Mouse (Mus musculus): ENCODE data around the gene Hp1bp3.

Hp1bp3 gene

DNA sequence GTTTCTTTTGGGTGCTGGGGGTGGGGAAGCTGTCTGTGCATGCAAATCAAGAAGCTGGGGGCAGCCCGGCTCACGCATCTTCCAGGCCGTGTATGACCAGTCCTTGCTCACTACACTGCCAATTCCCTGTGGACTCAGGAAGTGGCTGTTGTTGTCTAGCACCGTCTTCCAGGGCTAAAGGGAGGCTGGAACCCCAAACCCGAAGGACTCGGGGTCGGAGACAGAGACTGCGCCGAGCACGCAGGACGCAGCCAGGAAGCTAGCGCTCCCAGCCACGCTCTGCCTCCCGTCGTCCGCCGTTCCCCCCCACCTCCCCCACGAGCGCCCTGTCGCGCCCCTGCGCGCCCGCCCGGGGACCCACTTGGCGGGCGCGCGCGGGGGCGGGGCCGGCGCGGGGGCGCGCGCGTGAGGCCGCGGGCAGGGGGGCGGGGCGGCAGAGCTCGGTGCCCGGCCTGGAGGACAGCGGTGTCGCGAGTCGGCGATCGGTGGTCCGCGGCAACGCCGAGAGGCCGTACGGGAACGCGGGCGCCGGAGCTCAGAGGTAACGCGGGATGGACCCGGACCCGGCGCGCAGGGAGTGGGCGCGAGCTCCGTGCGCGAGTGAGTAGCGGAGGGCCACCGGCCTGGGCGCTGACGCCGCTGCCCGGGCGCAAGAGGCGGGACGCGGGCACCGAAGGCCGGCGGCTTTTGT, at the start of gene Hp1bp3:
Hp1bp3 (plus strand) TSS at position 97 of the 691 bp plus-strand sequence.
- DNase-seq (ENCODE audit: low spot score in 2 of 2) = peak; percentile 43 to 61

DNA sequence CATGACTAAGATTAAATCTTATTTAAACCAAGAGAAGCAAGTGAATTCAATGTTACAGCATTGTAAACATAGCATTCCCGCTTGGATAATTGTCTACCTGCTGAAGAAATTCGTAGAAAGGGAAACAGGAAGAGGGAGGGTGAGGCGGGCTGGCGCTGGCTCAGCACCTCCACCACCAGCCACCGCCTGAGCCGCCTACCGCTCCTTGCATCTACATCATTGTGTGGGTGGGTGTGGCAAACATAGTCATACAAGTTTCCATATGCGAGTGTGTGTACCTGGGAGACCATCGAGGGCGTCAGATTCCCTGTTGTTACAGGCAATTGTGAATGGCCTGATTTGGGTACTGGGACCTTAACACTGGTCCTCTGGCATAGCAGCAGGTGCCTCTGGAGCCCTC, 49.6 kb upstream of the Hp1bp3 start:
- peak in 1 of 2 experiments; percentile 68 for DNase-seq (ENCODE audit: low spot score in 2 of 2)

DNA sequence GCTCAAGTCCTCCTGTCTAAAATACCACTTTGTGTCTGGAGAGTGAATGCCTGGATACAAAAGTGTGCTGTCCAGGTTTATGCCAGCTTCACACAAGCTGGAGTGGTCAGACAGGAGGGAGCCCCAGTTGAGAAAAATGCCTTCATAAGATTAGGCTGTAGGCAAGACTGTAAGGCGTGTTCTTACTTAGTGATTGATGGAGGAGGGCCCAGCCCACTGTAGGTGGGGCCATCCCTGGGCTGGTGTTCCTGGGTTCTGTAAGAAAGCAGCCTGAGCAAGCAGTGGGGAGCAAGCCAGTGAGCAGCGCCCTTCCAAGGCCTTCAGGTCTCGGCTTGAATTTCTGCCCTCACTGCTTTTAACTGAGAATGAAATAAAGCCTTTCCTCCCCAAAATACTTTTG, 47.9 kb upstream of the Hp1bp3 start:
- DNase-seq (ENCODE audit: low spot score in 2 of 2) = no peak

DNA sequence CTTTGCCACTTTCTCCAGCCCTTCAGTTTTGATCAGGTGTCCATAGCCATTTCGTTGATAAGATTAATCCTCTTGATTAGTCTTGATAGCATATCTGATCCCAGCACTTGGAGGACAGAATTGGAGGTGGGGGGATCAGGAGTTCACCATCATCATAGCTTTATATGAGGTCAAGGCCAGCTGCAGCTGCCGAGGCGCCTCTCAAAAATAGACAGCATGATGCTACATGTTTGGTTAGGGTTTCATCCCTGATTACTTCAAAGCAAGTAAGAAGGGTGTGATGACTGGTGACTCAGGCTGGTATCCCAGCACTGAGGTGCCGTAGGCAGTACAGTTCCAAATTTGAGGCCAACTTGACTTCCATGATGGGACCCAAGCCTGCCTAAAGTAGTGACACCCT, 46.7 kb upstream of the Hp1bp3 start:
- no peak for DNase-seq (ENCODE audit: low spot score in 2 of 2)

DNA sequence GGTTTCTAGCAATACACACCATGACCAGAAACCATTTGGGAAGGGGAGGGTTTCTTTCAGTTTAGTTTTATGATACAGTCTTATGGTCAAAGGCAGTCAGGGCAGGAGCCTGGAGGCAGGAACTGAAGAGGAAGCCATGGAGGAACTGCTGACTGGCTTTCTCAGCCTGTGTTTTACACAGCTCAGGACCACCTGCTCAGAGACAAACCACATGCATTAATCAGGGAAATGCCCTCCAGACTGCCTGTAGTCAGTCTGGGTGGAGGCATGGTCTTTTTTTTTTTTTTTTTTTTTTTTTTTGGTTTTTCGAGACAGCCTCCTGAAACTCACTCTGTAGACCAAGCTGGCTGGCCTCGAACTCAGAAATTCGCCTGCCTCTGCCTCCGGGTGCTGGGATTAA, 43.4 kb upstream of the Hp1bp3 start:
- no peak for DNase-seq (ENCODE audit: low spot score in 2 of 2)

DNA sequence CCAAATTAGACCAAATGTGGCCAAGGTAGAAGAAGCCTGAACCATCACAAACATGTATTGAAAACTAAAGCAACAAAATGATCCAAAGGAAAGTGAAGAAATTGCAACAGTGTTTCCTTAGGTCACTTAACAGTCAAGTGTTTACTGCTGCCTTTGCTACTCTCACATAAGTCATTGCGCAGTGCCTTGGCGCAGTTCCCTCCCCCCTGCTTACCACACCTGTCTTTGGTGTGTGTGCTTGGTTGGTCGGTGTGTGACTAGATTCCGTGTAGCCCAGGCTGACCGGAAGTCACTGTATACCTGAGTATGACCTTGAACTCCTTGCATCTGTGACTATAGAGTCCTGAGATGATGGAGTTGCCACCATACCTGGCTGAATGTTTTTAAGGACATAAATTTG, 36.7 kb upstream of the Hp1bp3 start:
- DNase-seq (ENCODE audit: low spot score in 2 of 2) = no peak

DNA sequence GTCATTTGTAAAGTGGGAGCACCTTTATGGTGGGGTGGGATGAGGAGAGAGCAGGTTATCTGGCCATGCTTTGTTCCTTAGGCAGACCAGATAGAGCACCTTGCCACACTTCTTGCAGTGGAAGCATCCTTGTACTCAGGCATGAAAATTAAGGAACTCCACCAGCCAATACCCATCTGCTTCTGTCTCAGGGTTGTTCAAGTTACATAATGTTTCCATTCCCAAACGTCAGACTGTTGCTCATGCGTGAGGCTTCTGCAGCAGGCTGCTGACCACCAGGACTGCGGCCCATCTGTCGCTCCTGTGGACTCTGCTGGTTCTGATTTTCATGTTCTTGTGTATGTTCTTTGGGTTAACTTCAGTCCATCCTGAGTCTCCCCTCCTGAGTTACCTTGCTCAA, 35.4 kb upstream of the Hp1bp3 start:
- no peak for DNase-seq (ENCODE audit: low spot score in 2 of 2)

DNA sequence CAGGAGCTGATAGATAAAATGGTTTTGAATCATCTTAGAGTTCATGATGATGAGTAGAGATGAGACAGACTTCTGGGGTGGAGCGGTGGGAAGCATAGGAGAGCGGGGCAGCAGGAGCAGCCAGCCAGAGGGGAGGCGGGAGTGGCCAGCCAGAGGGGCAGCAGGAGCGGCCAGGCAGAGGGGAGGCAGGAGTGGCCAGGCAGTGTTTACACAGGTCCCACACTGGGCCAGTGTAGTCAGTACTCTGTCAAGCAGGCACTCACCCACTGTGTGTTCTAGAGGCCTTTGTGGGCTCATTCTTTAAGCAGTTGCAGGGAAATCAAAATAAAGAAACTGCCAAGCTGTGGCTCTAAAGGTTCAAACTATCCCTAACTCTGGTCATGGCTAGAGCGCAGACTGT, 32.0 kb upstream of the Hp1bp3 start:
- no peak for DNase-seq (ENCODE audit: low spot score in 2 of 2)

DNA sequence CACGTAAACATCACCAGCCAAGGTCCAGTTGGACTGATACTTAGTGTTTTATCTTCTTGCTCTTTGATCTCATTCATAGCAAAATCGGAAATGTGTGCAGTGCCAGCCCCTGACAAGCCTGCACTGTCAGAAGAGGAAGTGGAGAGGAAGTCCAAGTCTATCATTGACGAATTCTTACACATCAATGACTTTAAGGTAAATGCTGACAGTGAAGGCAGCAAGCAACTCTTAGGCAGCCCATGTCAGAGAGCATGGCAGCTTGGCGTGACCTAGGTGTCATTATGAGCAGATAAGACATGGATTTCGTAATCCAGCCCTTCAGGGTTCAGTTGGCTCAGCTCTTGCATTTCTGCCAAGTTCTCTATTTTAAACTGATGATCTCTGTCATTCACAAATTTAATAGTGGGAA, 31.5 kb upstream of the Hp1bp3 start:
- DNase-seq (ENCODE audit: low spot score in 2 of 2) = no peak

DNA sequence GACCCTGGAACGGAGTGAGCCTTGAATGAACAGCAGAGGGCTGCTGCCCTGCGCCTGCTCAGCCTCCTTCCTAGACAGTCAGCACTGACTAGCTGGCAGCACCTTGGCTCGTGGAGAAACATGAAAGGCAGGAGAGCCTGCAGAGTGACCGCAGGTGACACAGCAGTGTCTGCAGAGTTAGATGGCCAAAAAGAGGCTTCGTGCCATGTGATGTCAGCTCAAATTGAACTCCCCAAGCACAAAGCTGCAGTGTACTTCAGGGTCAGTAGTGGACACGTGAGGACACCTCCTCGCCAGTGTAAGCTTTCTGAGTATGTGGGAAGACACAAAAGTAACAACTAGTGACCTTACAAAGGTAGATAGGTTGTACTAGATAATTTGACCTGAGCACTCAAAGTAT, 30.1 kb upstream of the Hp1bp3 start:
- DNase-seq (ENCODE audit: low spot score in 2 of 2) = no peak

DNA sequence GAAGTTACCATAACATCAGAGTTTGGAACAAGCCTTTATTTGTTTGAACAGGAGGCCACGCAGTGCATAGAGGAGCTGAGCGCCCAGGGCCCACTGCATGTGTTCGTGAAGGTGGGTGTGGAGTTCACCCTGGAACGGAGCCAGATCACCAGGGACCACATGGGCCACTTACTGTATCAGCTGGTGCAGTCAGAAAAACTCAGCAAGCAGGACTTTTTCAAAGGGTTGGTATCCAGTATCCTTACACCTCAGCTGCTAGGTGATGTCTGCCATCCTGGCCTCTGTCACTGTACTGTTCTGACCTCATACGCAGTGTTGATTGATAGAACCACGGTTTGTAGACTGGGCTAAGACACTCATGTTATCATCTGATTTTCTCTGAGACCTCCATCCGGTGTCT, 28.1 kb upstream of the Hp1bp3 start:
- no peak for DNase-seq (ENCODE audit: low spot score in 2 of 2)

DNA sequence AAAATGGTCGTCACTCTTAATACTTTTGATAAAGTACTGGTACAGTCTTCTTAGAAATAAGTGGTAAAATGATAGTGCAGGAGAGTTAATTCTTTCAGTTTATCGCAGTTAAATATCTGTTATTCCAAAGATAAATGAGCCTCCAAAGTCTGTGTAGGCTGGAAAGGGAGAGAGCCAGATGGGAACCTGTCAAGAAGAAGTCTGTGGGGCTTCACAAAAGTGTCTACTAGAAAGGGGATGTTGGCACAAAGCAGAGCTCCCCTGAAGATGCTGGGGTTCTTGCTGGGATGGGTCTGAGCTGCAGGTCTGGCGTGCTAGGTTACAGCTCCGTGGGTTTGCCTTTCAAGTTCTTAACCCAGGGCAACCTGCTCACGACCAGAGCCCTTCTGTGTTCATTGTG, 23.5 kb upstream of the Hp1bp3 start:
- no peak for DNase-seq (ENCODE audit: low spot score in 2 of 2)

DNA sequence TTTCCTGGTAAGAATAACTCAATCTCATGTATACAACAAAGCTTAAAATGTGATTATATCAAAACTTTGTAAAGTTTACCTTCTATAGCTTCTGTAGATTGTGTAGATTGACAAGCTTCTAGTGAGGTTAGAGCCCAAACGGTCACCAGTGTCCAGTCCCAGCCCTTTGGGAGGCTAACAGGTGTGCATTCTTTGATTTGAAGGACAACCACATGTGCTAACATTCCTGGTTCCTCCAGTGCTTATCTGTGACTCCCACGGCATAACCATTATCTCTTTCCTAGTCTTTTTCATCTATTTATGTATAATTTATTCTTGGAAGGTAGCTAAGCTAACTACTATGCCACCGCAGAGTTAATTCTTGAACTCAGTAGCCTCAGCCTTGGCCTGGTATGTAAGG, 15.3 kb upstream of the Hp1bp3 start:
- no peak for DNase-seq (ENCODE audit: low spot score in 2 of 2)

DNA sequence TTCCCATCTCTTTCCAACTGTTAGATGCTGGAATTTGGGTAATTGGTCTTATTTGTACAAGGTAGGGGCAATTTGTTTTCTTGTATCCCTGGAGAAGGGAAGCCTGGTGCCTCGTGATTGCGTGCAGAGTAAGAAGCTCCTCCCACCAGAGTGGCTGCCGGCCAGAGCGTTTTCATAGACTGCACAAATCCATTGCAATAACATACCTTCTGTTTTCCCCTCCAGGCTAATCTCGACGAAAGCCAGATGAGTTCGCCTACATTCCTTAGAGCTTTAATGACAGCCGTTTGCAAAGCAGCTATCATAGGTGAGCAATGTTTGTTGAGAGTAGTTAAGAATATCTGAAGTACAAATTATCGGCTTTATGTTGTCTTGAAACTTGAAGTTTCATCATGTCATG, 14.4 kb upstream of the Hp1bp3 start:
- no peak for DNase-seq (ENCODE audit: low spot score in 2 of 2)

DNA sequence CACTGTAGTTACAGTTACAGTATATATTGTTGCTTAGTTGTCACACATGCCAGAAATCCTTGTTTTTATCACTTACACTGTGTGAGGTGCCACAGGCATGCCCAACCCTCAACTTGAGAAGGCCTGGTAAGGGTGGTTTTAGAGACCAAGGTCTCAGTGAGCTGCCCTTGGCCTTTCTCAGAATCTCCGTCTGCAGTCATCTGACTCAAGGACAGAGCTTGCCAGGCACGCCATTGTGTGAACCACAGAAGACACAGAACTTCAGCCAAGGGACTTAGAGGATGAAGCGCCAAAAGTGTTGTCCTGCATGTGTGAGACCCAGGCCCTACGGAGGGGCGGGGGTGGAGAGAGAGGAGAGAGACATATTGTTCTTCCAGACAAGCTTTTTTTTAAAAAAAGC, 6.0 kb upstream of the Hp1bp3 start:
- DNase-seq (ENCODE audit: low spot score in 2 of 2) = no peak

DNA sequence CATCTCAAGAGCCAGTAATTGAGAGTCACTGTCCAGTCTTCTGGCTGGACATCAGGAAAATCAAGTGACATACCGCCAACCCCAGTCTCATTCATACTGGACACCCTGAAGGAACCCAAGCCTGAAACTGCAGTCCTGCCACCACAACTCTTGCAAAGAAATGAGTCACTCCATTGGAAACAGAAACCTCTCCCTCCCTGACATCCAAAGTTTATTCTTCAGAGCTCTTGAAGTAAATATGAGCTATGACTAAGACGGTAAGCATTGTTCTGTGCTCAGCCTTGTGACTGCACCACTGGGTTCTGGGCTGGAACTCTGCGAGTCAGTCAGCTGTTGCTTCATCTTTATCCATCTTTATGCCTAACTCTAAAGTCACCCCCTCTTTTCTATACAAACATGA, 2.2 kb upstream of the Hp1bp3 start:
- DNase-seq (ENCODE audit: low spot score in 2 of 2) = no peak

DNA sequence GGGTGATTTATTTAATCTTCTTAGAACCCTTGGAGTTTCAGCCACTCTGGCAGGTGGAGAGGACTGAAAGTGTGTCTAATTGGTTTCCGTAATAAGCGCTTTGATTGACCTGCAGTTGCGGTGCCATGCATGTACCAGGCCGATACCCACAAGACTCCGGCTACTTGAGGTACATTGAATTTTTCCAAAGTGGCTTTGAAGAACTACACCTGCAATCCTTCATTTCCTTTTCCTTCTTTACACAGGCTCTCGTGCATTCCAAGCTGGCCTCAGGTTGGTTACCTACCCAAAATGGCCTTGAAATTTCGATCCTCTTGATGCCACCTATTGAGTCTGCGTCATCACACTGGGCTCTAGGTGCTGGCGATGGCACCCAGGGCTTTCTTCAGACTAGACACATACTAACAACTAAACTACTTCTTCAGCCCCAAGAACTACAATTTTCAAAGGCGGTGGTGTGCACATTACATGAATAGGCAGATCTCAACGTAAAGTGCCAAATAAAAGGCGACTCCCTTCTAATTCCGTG, 361 bp upstream of the Hp1bp3 start:
- no peak for DNase-seq (ENCODE audit: low spot score in 2 of 2)

DNA sequence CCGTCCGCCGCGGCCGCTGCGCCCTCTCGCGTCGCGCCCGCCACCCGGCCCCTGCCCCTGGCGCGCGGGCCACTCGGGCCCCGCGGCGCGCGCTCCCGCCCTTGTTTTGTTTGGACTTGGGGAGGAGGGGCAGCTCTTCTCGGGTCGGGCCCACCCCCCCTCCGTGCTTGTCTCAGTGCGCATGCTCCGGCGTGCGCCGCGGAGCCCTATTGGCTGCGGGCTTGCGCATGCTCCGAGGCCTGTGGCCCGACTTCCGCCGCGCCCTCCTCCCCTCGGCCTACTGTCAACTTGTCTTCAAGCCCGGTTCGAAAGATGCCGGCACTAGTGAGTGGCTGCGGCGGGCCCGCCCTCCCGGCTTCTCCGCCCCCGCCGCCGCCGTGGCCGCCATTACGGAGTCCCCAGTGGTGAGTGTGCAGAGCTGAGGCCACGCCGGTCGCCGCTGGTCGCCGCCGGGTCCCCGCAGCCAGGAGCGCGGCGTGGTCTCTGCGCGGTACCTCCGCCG, 846 bp downstream of the Hp1bp3 start:
- DNase-seq (ENCODE audit: low spot score in 2 of 2) = peak; percentile 95 to 98

DNA sequence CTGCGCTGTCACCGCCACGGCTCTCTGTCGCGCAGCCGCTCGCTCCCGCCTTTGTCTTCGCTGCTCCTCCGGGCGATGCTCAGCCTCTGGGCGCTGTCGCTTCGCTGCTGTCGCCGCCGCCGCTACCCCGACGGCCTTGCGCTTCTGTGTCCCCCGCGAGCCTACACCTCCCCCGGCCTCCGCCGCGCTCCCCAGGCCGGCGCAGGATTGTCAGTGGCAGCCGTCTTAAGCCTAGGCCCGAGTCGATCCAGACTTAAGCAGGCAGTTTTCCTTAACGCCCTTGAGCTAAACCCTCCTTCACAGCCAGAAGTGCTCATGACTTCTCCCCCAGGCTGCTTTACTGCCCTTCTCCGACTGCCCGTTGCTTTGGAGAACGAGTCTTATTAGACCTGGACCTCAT, 1.3 kb downstream of the Hp1bp3 start:
- peak in 1 of 2 experiments; percentile 35 for DNase-seq (ENCODE audit: low spot score in 2 of 2)

DNA sequence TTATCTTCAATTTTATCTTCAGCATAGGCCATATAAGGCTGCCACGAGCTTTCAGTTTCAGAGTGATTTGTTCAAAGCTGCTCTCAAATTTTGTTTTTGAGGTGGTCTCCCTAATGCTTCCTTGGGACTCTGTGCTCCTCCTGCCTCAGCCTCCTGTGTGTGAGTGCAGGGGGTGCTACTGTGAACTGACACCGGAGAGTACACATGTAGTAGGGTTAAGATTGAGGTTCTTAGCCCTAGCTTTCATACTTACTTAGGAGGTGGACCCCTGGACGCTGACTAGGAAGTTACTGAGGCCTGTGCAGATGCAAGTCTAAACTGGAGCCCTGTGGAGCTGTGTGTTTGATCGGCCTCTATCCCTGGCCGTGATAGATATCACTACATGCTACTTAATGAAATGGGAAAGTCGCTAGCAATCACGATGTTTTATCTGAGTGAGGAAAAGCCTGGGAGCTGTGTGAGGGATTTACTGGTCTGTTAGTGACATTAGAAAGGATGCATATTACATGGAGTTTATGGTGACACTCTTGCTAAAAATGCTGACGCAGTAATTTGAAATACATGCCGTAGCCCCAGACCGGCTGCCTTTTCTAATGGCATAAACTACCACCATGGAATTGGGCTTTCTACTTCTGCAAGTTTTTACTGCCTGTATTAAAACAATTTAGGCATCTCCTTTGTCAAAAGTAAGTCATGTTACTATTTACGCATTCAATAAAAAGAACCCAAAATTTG, 2.0 kb downstream of the Hp1bp3 start:
- DNase-seq (ENCODE audit: low spot score in 2 of 2) = no peak

DNA sequence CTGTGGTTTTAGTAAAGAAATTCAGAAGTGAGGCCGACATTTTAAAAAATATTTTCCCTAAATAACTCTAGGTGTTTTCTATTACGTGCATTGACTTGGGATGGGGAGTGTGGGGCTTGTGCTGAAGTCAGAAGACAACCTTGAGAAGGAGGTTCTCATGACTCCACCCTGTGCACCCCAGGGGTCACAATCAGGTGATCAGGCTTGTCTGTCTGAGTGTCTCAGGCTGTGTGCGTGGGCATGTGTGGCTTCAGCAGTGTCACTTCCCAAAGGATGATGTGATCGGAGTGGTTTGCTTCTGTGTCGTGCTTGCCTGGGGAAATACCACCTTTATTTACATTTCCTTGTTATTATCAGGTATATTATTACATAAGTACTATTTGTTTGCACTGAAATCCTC, 3.2 kb downstream of the Hp1bp3 start:
- DNase-seq (ENCODE audit: low spot score in 2 of 2) = no peak

DNA sequence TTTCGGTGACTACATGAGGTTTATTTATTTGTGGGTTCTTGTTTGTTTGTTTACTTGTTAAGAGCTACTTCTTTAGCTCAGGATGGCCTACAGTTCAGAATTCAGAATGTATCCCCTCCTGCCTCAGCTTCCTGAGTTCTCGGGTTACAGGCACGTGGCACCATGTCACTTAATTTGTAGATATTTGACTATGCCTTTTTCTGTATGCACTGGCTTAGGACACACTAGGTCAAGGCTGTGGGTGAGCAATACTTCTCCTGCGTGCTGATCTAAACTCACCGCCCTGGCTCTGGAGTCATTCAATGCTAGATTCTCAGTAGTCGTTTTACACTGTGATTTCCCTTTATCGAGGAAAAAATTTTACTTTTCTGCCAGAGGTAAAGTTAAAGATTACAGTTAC, 4.7 kb downstream of the Hp1bp3 start:
- DNase-seq (ENCODE audit: low spot score in 2 of 2) = no peak

DNA sequence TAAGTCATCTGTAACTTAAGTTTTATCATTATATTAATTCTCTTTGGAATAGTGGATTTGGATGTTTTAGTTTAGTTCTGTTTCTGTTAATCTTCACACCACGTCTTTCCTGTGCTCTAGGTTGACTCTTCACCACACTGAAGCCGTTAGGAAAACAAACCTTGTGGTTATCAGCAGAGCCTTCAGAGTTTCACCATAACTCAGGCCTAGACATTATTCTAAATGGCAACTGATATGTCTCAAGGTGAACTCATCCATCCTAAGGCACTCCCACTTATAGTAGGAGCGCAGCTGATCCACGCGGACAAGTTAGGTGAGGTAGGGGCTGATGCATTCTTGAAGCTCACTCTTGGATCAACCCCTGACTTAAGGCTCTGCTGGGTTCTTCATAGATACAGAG, 5.3 kb downstream of the Hp1bp3 start:
- no peak for DNase-seq (ENCODE audit: low spot score in 2 of 2)

Data from left cerebral cortex, adult 9 months (tissue).